Mouse (Mus musculus): ENCODE measurements around the gene Rpf2.
A peak's percentile ranks its signal among the peaks of the same experiment; 100 is the strongest.

Rpf2 gene

GRCm38 (mm10) chr10:40246374-40247165 is at the start of gene Rpf2:
TSS of gene Rpf2 (minus strand) at chr10:40247036.
- peak; percentile 80 for DNase-seq

GRCm38 (mm10) chr10:40292640-40293039 is 45.8 kb upstream of the Rpf2 start:
- no peak for DNase-seq

GRCm38 (mm10) chr10:40286767-40287166 is 39.9 kb upstream of the Rpf2 start:
- no peak for DNase-seq

- no peak for DNase-seq
These were observed 38.7 kb upstream of the Rpf2 start for GRCm38 (mm10) chr10:40285571-40285970.

- no peak for DNase-seq
These were observed 38.2 kb upstream of the Rpf2 start for GRCm38 (mm10) chr10:40284997-40285396.

GRCm38 (mm10) chr10:40284179-40284831 is 37.5 kb upstream of the Rpf2 start:
- DNase-seq, result peak; percentile 9

GRCm38 (mm10) chr10:40283636-40284035 is 36.8 kb upstream of the Rpf2 start:
- DNase-seq, result no peak

- no peak for DNase-seq
These were observed 34.7 kb upstream of the Rpf2 start for GRCm38 (mm10) chr10:40281565-40281964.

- no peak for DNase-seq
These were observed 31.5 kb upstream of the Rpf2 start for GRCm38 (mm10) chr10:40278317-40278716.

- DNase-seq, result no peak
These were observed 29.2 kb upstream of the Rpf2 start for GRCm38 (mm10) chr10:40275991-40276390.

- DNase-seq, result no peak
These were observed 27.1 kb upstream of the Rpf2 start for GRCm38 (mm10) chr10:40273938-40274337.

GRCm38 (mm10) chr10:40271216-40271615 is 24.4 kb upstream of the Rpf2 start:
- DNase-seq, result no peak

GRCm38 (mm10) chr10:40264920-40265319 is 18.1 kb upstream of the Rpf2 start:
- DNase-seq, result no peak

- DNase-seq, result no peak
These were observed 16.9 kb upstream of the Rpf2 start for GRCm38 (mm10) chr10:40263691-40264090.

GRCm38 (mm10) chr10:40262200-40262599 is 15.4 kb upstream of the Rpf2 start:
- DNase-seq, result no peak

GRCm38 (mm10) chr10:40260305-40260704 is 13.5 kb upstream of the Rpf2 start:
- DNase-seq, result no peak

GRCm38 (mm10) chr10:40259542-40259941 is 12.7 kb upstream of the Rpf2 start:
- DNase-seq, result no peak

GRCm38 (mm10) chr10:40258976-40259375 is 12.1 kb upstream of the Rpf2 start:
- no peak for DNase-seq

GRCm38 (mm10) chr10:40258401-40258966 is 11.6 kb upstream of the Rpf2 start:
- peak; percentile 62 for DNase-seq

GRCm38 (mm10) chr10:40257414-40258255 is 10.8 kb upstream of the Rpf2 start, which contains the start of gene Gtf3c6:
TSS of gene Gtf3c6 (minus strand) at chr10:40258108.
- DNase-seq, result peak; percentile 97

- peak; percentile 32 for DNase-seq
These were observed 9.9 kb upstream of the Rpf2 start for GRCm38 (mm10) chr10:40256716-40257115.

- DNase-seq, result no peak
These were observed 4.1 kb upstream of the Rpf2 start for GRCm38 (mm10) chr10:40250969-40251368.

- no peak for DNase-seq
These were observed 2.8 kb upstream of the Rpf2 start for GRCm38 (mm10) chr10:40249625-40250024.

Measured in right cerebral cortex, postnatal 4 days (tissue).